Mouse (Mus musculus) kidney, postnatal 0 days (tissue): ENCODE measurements around the gene Adam1a. TPM values are rescaled to one million over a fixed set of nuclear protein-coding genes. Genes with fewer than 3 reads are reported as not detected.

ENCODE experiments used
- ATAC-seq: fragments of 200-750 bp; cut with Nextera tagmentation; replicated peaks from 2 replicates; pipeline ENCODE4 v1.8.0; 2017; ENCODE audit warnings: low read depth, moderate number of reproducible peaks, moderate TSS enrichment, moderate library complexity; ENCODE audit not compliant: low FRiP score
- DNase-seq: peaks from one replicate; pipeline ENCODE4 v3.0.0-alpha.2; 2016; ENCODE audit warnings: low spot score
- H3K27ac ChIP-seq: fragments of 300-500 bp; sonication (generic); 2 replicates; pipeline ENCODE4 v1.5.1; 2014; ENCODE audit warnings: mild to moderate bottlenecking
- H3K27me3 ChIP-seq: fragments of 300-500 bp; sonication (generic); 2 replicates; pipeline ENCODE4 v1.6.1; 2014; ENCODE audit warnings: low read length, mixed read lengths; ENCODE audit not compliant: insufficient read depth
- H3K36me3 ChIP-seq: fragments of 300-500 bp; sonication (generic); 2 replicates; pipeline ENCODE4 v1.6.1; 2014; ENCODE audit warnings: low read length, mixed read lengths; ENCODE audit not compliant: insufficient read depth
- H3K4me1 ChIP-seq: fragments of 300-500 bp; sonication (generic); replicated peaks from 2 replicates; pipeline ENCODE4 v1.6.1; 2014; ENCODE audit warnings: antibody characterized with exemption, low read length, mixed read lengths; ENCODE audit not compliant: insufficient read depth
- H3K4me2 ChIP-seq: fragments of 300-500 bp; sonication (generic); 2 replicates; pipeline ENCODE4 v1.6.1; 2014; ENCODE audit warnings: mild to moderate bottlenecking, low read length, moderate library complexity, mixed read lengths
- H3K4me3 ChIP-seq: fragments of 300-500 bp; sonication (generic); replicated peaks from 2 replicates; pipeline ENCODE4 v1.5.1; 2014; ENCODE audit warnings: low read depth, low read length
- H3K9ac ChIP-seq: fragments of 300-500 bp; sonication (generic); 2 replicates; pipeline ENCODE4 v1.6.1; 2014; ENCODE audit warnings: low read depth, low read length
- H3K9me3 ChIP-seq: fragments of 300-500 bp; sonication (generic); replicated peaks from 2 replicates; pipeline ENCODE4 v1.6.1; 2016; ENCODE audit warnings: low read length, inconsistent platforms, mixed read lengths
- CTCF ChIP-seq: IDR thresholded peaks from 2 replicates; pipeline ENCODE4 v1.5.1; 2016; ENCODE audit warnings: antibody characterized with exemption, low read depth, mild to moderate bottlenecking, moderate library complexity
- WGBS: fragments of 180-500 bp; shearing (Covaris S2); extraction: QIAGEN DNeasy Blood & Tissue Kit; methylation state at CpG from one replicate; pipeline ENCODE4 v1.1.7; 2014; 5-methylcytosine and 5-hydroxymethylcytosine counted together
- polyA plus RNA-seq: library from polyadenylated mRNA; unstranded; fragments of >200 nt; fragmentation: Nextera tagmentation; extraction: Ambion mirVana; gene quantifications from 2 replicates; pipeline ENCODE4 v1.2.1, GENCODE M21; 2015

Adam1a gene
- polyA plus RNA-seq, 1 experiment from 2014 or later = 0.72 TPM

GRCm38 (mm10) chr5:121477680-121478079 lies 67.6 kb downstream of the Adam1a start:
- ATAC-seq (no peak), DNase-seq (peak; percentile 87)
- no peak overlapping the region for H3K4me3 ChIP-seq
- no peaks in the 10 kb centered on the region for H3K27me3 ChIP-seq
- WGBS = 32% methylated on average over 3 of the region's 3 CpGs
- H3K9me3 ChIP-seq = no peaks in the 10 kb centered on the region
- no peak overlapping the region for H3K4me2 ChIP-seq
- no peaks in the 10 kb centered on the region for H3K4me1 ChIP-seq
- H3K36me3 ChIP-seq = no peaks in the 10 kb centered on the region
- no peak overlapping the region for H3K27ac ChIP-seq
- no peak overlapping the region for H3K9ac ChIP-seq
- TF ChIP-seq CTCF = peak; percentile 86

DNA sequence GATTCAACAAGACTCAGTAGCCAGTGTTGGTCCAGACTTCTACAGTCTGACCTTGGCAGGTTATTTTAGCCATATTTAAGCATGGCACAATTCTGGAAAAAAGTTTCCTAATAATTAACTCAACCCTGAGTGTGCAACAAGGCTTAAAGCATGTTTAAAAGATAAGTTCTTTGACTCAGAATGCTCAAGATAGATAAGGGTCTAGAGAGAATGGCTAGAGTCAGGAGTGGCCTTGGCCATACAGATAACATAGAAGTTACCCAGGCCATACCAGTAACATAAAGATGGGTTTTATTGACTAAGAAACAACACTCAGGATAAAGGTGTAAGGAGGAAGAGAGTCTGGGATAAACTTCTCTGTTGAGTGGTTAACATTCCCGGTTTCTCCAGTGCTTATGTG lies 69.2 kb downstream of the Adam1a start:
- 86% methylated on average over 1 of the region's 1 CpGs for WGBS

GRCm38 (mm10) chr5:121474610-121475009 lies 70.7 kb downstream of the Adam1a start:
- H3K27me3 ChIP-seq = no peaks in the 10 kb centered on the region
- no peak overlapping the region for H3K9ac ChIP-seq
- no peak for TF ChIP-seq CTCF
- H3K9me3 ChIP-seq = no peaks in the 10 kb centered on the region
- no peak for DNase-seq
- H3K4me2 ChIP-seq = no peak overlapping the region
- no peak for ATAC-seq
- no peaks in the 10 kb centered on the region for H3K36me3 ChIP-seq
- no peaks in the 10 kb centered on the region for H3K4me1 ChIP-seq
- no peak overlapping the region for H3K4me3 ChIP-seq
- WGBS = 56% methylated on average over 7 of the region's 7 CpGs
- no peak overlapping the region for H3K27ac ChIP-seq

More for the DNA sequence above, 69.2 kb downstream of the Adam1a start:
- Histone ChIP-seq H3K4me3 (no peak overlapping the region), H3K4me2 (no peak overlapping the region), H3K9me3 (no peaks in the 10 kb centered on the region), H3K4me1 (no peaks in the 10 kb centered on the region), H3K27me3 (no peaks in the 10 kb centered on the region), H3K27ac (no peak overlapping the region), H3K36me3 (no peaks in the 10 kb centered on the region), H3K9ac (no peak overlapping the region)
- no peak for TF ChIP-seq CTCF
- no peak for DNase-seq
- no peak for ATAC-seq

DNA sequence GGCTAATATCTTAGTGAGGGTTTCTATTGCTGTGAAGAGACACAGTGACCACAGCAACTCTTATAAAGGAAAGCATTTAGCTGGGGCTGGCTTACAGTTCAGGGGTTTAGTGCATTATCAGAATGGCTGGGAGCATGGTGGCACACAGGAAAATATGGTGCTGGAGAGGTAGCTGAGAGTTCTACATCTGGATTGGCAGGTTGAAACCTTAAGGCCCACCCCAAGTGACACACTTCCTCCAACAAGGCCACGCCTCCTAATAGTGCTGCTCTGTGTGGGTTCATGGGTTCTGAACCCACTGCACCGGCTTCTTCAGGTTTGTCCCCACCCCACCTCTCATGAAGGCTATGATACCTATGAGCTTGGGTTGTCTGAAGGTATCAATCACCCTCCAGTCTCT lies 72.9 kb downstream of the Adam1a start:
- H3K4me2 ChIP-seq = no peak overlapping the region
- no peaks in the 10 kb centered on the region for H3K27me3 ChIP-seq
- TF ChIP-seq CTCF = no peak
- H3K9ac ChIP-seq = no peak overlapping the region
- H3K4me1 ChIP-seq = no peaks in the 10 kb centered on the region
- H3K36me3 ChIP-seq = no peaks in the 10 kb centered on the region
- H3K27ac ChIP-seq = no peak overlapping the region
- H3K9me3 ChIP-seq = no peaks in the 10 kb centered on the region
- 79% methylated on average over 2 of the region's 2 CpGs for WGBS
- no peak overlapping the region for H3K4me3 ChIP-seq
- ATAC-seq (no peak), DNase-seq (no peak)

GRCm38 (mm10) chr5:121469566-121469965 lies 75.7 kb downstream of the Adam1a start:
- H3K9me3 ChIP-seq = no peaks in the 10 kb centered on the region
- H3K4me2 ChIP-seq = no peak overlapping the region
- no peak overlapping the region for H3K27ac ChIP-seq
- H3K27me3 ChIP-seq = no peaks in the 10 kb centered on the region
- DNase-seq (no peak), ATAC-seq (no peak)
- TF ChIP-seq CTCF = no peak
- H3K36me3 ChIP-seq = no peaks in the 10 kb centered on the region
- WGBS = 9% methylated on average over 3 of the region's 3 CpGs
- H3K9ac ChIP-seq = no peak overlapping the region
- no peaks in the 10 kb centered on the region for H3K4me1 ChIP-seq
- no peak overlapping the region for H3K4me3 ChIP-seq

Other genes with a start within 250 kb of the Adam1a start
- gene Trafd1, start 159.8 kb downstream of the Adam1a start, polyA plus RNA-seq = 47.3 and 54.6 TPM in 2 replicates
- gene Naa25, start 147.5 kb downstream of the Adam1a start, polyA plus RNA-seq = 24.4 and 29.6 TPM in 2 replicates
- gene Tmem116, start 93.6 kb downstream of the Adam1a start, polyA plus RNA-seq = 32.7 and 36.8 TPM in 2 replicates
- gene Erp29, start 93.0 kb downstream of the Adam1a start, polyA plus RNA-seq = 190 and 195 TPM in 2 replicates
- gene Adam1b, start 42.0 kb downstream of the Adam1a start, polyA plus RNA-seq = 0.12 and 0.28 TPM in 2 replicates
- 0.32 TPM in 1 of 2 replicates, not detected in the other for gene Gm42878, start within 50 bp of the Adam1a start, polyA plus RNA-seq
- gene Mapkapk5, start 423 bp upstream of the Adam1a start, polyA plus RNA-seq = 35.5 and 40.2 TPM in 2 replicates
- gene Aldh2, start 48.3 kb upstream of the Adam1a start, polyA plus RNA-seq = 203 and 226 TPM in 2 replicates
- gene Acad12, start 73.5 kb upstream of the Adam1a start, polyA plus RNA-seq = 3.8 and 5.0 TPM in 2 replicates
- 7.6 and 8.2 TPM in 2 replicates for gene Acad10, start 115.0 kb upstream of the Adam1a start, polyA plus RNA-seq
- 37.3 and 39.2 TPM in 2 replicates for gene Brap, start 115.1 kb upstream of the Adam1a start, polyA plus RNA-seq
- 53.7 and 68.5 TPM in 2 replicates for gene Atxn2, start 165.9 kb upstream of the Adam1a start, polyA plus RNA-seq